Mouse (Mus musculus): ENCODE results near the gene Hs6st3.
"Not testable (repeated sequence)": the region's sequence is repeated elsewhere in the genome, so short reads cannot be mapped to it uniquely, and the experiment has no call there.

Gene Hs6st3

GRCm38 (mm10) chr14:119450471-119450870 is 312.3 kb downstream of the Hs6st3 start:
- no peak for DNase-seq (ENCODE audit: low spot score in 2 of 2)

DNA sequence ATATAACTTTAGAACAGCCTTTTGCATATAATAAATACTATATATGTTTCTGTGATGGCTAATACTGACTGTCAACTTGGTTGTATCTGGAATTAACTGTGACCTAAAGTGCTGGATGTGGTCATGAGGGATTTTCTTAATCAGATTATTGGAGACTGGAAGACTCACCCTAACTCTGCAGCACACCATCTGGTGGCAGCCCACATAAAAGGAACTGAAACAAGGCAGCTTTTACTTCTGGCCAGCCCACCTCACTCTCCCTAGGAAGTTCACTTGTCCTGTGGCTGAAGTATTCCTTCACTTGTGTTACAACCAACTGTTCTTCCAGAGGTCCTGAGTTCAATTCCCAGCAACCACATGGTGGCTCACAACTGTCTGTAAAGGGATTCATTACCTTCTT is 313.5 kb downstream of the Hs6st3 start:
- no peak for DNase-seq (ENCODE audit: low spot score in 2 of 2)

- no peak for DNase-seq (ENCODE audit: low spot score in 2 of 2)
Measured at GRCm38 (mm10) chr14:119452382-119452781, 314.2 kb downstream of the Hs6st3 start.

- DNase-seq (ENCODE audit: low spot score in 2 of 2): no peak
Measured at GRCm38 (mm10) chr14:119452797-119453196, 314.7 kb downstream of the Hs6st3 start.

DNA sequence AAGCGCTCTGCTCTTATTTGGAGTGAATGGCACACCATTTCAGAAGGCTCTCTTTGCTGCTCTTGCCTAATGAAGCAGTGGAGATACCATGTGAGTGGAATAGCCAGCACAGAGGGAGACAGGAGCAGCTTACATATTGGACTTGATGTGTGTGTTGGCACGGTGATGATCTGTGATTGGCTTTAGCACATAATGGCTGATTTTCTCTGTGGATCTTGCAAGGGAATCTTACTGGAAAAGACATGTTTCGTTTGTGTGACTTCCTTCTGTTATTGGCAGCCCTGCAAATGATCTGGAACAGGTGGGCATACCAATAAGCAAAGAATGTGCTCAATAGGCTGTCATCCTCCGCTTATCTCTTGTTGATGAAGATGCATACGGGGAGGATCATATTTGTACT is 326.2 kb downstream of the Hs6st3 start:
- no peak for DNase-seq (ENCODE audit: low spot score in 2 of 2)

DNA sequence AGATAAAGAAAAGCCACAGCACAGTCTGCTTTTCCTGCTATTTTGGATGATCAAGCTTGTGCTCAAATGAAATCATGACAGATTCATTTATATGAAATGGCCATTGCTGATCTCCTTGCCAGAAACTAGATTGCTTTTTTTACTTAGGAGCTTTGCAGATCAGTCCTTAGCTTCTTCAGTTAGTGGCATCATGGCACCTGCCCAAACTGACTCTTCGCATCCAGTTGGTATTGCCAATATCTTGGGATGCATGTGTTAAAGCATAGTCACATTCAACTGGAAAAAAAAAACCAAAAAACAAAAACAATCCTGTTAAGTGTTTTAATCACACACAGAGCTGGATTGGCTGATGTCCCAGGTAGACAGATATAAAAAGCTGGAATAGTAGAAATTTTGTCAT is 326.7 kb downstream of the Hs6st3 start:
- DNase-seq (ENCODE audit: low spot score in 2 of 2): no peak

GRCm38 (mm10) chr14:119466899-119467588 is 328.9 kb downstream of the Hs6st3 start:
- no peak for DNase-seq (ENCODE audit: low spot score in 2 of 2)

DNA sequence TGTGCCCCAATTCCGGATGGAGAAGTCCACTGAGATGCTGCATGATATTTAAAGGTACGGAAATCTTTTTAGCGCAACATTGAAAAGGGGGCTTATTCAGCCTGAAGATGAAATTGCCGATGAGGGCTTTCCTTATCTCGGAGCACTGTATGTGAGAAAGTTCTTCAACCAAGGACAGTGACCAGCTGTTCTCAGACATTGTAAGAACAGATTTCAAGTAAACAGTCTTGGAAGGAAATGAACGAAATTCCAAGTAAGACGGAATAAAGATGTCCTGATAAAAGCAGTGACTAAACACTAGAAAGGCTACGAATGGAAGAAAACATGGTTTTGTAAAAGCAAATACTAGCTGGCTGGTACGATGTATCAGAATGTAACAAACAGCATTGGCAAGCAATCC is 338.4 kb downstream of the Hs6st3 start:
- DNase-seq (ENCODE audit: low spot score in 2 of 2): no peak

DNA sequence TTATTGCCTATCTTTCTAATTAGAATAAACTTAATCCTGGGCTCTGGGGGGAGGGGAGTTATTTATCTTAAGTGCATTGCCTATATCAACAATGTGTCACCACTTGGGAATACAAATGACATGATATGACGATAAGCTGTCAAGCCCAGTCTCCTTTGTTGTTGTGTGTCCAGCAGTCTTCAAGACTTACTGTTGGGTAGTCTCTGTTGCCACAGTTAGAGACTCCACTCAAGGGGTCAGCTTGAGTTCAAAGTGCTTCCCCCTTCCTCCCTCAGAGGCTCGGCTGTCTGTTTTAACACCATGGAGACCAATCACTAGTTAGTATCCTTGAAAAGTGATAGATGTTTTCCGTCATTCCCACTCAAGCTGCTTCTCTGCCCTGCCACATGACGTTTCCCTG is 339.7 kb downstream of the Hs6st3 start:
- no peak for DNase-seq (ENCODE audit: low spot score in 2 of 2)

DNA sequence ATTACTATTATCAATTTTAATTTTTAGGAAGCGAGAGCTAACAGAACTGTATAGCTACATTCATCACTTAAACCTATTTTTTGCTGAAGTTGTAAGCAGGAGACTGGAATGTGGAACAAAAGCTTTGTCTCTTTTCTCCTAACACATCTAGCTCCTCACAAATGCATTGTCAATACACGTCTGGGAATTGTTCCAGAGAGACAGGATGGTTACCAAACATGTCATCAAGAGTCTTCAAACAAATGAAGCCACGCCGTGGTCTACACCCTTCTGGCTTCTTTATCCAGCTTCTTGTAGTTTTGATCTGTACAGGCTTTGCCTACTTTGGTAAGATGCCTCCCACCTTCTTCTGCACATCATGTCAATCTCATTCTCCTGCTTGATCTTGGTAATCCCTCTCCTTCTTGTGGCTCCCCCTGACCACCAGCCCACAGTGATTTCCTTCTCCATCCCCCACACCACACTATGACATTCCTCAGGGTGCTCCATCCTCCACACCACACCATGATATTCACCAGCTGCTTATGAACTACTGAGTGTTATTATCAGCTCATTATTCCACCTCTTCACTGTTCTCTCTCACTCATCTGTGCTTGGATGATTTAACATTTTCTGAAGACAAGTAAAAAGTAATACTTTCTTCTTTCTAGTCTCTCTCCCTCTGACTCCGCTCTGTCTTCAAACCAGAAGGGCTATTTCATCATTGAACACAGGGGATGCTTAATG is 351.0 kb downstream of the Hs6st3 start:
- DNase-seq (ENCODE audit: low spot score in 2 of 2): no peak

DNA sequence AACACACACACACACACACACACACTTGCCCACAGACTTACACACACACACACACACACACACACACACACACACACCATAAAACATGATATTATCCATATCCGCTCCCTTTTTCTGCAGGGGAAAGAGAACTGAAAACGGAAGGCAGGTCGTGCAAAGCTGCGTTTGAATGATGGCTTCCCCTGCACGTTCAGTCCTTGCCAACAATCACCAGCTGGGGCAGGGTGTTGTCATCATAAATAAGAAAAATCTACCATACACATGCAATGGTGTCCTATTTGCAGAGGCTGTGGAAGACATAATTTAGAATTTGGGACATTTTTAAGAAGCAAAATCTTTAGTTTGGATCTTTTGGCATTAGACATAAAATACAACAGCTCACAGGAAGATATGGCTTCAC is 382.5 kb downstream of the Hs6st3 start:
- DNase-seq (ENCODE audit: low spot score in 2 of 2): no peak

DNA sequence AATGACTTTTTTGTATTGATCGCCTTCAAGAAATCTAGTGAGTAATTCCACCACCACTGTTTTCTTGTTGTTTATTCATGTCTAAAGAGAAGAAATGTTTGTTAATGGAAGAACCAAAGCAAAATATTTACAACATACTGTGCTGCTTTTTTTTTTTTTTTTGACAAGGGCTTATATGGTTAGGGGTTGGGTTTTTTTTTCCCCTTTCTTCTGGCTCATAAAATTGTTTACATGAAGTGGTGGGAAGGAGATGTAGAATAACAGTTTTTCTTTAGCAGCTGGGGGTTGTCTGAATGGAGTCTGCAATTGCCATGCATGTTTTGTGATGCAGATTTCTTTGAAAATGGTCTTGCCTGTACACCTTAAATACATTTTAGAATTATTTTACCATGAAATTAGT is 382.9 kb downstream of the Hs6st3 start:
- DNase-seq (ENCODE audit: low spot score in 2 of 2): no peak

GRCm38 (mm10) chr14:119532889-119533546 is 394.9 kb downstream of the Hs6st3 start:
- DNase-seq (ENCODE audit: low spot score in 2 of 2): no peak

DNA sequence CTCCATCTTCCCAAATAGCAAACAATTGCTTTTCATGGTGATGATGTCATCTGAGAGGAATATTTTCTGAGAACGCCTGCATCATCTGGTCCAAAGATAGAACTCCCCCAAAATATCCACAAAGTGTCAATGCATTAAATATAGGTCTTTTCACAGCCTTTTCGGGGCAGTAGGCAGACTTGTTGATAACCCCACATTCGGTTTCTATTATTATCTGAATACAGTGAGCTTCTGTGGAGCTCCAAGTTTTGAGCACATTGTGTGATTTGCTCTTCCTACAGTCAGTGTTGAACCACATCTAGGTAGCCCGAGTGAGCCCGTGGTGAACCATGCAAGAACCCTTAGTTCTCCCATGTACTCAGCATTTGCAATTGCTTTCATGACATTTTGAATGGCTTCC is 402.4 kb downstream of the Hs6st3 start:
- no peak for DNase-seq (ENCODE audit: low spot score in 2 of 2)

DNA sequence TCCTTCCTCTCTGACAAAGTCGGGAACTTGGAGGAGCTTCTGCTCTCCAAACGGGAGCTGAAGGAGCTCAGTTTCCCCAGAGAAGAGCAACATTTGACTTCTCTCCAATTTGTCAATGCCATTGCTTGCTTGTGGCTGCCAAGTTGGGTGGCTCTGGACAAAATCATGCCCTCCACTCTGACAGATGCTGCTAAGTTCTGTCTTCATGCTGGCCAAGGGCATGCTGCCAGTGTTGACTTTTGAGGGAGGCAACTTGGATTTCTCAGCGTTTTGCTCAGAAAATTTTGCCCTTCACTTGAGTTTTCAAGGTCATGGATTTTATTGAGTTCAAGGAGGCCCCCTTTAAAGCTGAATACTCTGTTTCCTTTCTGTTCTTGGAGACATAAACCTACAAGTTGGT is 406.5 kb downstream of the Hs6st3 start:
- no peak for DNase-seq (ENCODE audit: low spot score in 2 of 2)

DNA sequence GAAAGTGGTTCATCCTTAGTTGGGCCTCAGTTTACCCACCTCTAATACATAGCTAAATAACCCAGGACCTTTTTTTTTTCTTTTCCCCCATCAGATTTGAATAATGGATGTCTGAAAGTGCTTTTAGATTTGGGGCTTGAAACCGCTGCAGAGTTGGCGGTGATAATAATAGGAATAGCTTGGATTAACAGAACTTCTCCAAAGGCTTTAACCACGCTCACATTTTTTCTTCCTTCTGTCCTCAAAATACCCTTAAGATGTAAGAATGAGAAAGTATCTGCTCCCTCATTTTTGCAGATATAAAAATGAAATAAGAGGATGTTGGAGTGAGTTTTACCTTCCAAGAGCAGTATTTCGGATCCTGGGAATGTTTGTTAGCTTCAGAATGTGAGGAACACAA is 420.2 kb downstream of the Hs6st3 start:
- no peak for DNase-seq (ENCODE audit: low spot score in 2 of 2)

DNA sequence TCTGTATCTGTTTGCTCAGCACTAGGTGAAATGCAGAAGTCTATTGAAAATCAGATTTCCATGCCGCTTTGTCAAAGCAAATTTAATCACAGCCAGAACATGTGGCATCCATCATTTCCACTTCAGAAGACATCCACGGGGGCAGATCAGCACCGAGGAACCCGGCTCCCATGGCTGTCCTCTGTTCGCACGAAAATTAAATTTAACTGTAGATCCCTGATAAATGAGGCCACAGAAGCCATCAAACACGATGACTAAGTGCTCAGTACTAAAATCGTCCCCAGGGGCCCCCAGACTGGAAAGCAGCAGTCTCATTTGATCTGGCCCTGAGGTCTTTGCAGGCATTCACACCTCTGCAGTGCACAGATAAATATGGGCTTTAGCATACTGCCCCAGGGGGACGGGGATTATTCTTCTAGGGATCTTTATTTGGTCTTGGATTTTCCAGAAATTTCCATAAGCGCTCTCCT is 443.9 kb downstream of the Hs6st3 start:
- no peak for DNase-seq (ENCODE audit: low spot score in 2 of 2)

DNA sequence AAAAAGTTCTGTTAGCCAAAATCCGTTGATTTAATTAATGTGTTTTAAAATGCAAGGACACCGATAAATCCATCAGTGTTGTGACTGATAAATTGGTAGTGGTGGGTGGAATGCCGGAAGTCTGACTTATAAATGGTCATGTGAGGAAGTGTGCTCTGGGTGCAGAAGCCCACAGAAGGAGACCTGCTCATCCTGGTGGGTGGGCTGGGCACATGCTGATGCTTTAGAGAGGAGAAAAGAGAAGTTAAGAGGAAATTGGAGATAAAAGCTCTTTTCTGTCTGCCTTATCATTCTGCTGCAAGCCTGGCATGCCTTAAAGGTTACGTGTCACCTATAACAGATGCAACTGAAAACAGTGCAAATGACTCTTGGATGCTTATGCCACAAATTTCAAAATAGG is 446.9 kb downstream of the Hs6st3 start:
- DNase-seq (ENCODE audit: low spot score in 2 of 2): no peak

GRCm38 (mm10) chr14:119587365-119587764 is 449.2 kb downstream of the Hs6st3 start:
- DNase-seq (ENCODE audit: low spot score in 2 of 2): not testable (repeated sequence)

- DNase-seq (ENCODE audit: low spot score in 2 of 2): no peak
Measured at GRCm38 (mm10) chr14:119604327-119604726, 466.2 kb downstream of the Hs6st3 start.

- no peak for DNase-seq (ENCODE audit: low spot score in 2 of 2)
Measured at GRCm38 (mm10) chr14:119612793-119613192, 474.7 kb downstream of the Hs6st3 start.

DNA sequence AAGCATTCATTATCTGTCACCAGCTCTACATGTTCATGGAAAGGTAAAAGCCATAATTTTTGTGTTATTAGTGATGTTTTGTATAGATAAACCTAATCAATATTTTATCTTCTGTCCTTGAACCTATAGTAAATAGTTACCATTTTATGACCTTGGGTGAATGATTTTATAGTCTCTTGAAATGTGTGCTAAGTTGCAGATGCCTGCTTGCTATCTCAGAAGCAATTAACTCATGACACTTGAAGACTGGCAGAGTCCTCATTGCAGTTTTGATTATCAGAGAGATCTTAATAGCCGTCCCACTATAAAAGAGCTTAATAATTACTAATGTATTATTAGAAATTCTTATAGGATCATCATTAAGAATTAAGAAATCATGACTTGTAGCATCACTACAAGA is 491.0 kb downstream of the Hs6st3 start:
- DNase-seq (ENCODE audit: low spot score in 2 of 2): no peak

DNA sequence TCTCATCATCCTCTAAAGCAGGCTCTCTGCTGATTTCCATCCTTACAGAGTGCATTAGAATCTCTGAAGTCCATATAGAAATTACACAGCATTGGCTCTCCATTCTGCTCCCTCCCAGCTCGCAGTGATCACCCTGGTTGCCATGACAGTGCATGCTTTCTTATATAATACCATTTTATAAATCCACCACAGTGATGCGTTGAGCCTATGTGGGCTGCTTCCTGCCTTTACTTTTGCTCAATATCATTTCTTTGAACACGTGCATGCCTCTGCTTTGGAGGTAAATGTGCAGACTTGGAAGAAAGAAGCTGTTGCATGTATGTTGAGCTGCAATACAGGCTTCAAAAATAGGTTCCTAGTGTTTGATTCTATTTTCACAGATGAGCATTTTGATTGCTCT is 494.9 kb downstream of the Hs6st3 start:
- no peak for DNase-seq (ENCODE audit: low spot score in 2 of 2)
